Mouse (Mus musculus): ENCODE measurements at regions not wholly inside any gene's neighbourhood (a gene's known extent, or its start where the extent isn't known, plus 50 kb on each side); places are given as distances from the start of the nearest gene placed in this dataset.

DNA sequence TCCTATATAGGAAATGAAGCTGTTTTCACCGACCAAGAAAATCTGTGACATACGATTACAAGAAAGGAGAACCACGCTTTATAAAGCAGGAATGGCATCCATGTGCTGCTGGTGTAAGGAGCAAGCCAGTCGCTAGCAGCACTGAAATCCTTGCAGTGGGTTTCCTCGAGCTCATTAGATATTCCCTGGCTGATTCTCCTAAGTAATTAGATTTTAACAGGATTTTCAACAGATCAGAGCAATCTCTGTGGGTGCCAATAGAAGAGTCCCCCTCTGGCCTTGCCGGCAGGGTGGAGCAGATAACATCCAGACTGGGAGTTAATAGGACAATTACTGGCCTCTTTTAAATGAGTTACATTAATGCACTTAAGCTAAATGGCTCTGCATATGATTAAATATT lies 54.6 kb upstream of the Foxd3 start:
- 26% methylated on average over 6 of the region's 6 CpGs for WGBS

More for the DNA sequence above, 54.6 kb upstream of the Foxd3 start:
- H3K27ac ChIP-seq (replicated peaks): no peak overlapping the region
- H3K4me3 ChIP-seq: no peak overlapping the region
- peaks cover 9% of the 10 kb centered on the region for H3K4me1 ChIP-seq
- H3K36me3 ChIP-seq: no peaks in the 10 kb centered on the region
- no peak for DNase-seq (ENCODE audit: low spot score)
- peaks cover 57% of the 10 kb centered on the region for H3K27me3 ChIP-seq (ENCODE audit: low read depth, poor library complexity, severe bottlenecking)
- no peaks in the 10 kb centered on the region for H3K9me3 ChIP-seq (replicated peaks)
